Mouse (Mus musculus): ENCODE measurements at regions not wholly inside any gene's neighbourhood (a gene's known extent, or its start where the extent isn't known, plus 50 kb on each side); places are given as distances from the start of the nearest gene placed in this dataset.
A peak's percentile ranks its signal among the peaks of the same experiment; 100 is the strongest.
"Not testable (repeated sequence)": the region's sequence is repeated elsewhere in the genome, so short reads cannot be mapped to it uniquely, and the experiment has no call there.

DNA sequence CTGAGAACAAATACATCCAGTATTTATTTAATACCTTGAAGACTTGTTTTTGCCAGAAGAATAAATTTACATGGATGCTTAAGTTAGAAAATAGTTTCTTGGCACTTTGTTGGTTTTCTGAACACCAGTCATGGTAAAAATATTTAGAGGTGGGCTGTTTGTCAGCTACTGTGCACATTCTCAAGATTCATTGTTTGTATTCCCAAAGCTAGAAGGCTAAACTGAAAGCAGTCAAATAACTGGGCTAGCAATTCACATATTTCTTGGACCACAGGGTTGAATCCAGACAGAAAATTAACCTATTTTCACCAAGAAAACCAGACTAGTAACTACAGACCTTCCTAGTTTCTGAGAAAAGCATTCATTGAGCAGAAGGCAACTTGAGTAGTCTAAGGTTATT, 488.1 kb upstream of the Klf6 start:
- no peak for ATAC-seq

DNA sequence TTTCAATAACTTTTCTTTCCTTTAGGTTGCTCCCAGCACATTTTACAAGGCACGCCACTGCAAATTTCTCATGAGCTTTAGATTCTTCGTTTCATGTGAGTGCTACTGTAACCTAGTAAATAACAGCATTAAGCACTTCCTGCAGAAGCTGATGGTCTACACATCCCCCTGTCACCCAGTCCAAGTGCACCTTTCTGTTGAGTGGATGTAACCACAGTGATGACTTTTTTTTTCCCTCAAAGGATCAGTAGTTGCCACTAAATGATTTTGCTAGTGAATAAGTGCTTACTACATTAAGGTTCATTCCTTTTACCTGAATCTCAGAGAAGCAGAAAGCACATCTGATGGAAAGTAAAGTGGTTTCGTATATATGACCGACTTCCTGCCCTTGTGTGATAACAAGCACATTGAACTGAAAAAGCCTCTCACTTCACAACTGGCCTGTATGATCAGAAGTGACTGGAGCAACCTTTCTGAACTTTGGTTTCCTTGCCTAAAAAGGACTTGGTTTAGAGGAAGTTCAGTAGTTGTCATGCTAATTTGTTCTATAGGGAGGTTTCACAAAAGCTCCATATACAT, 453.0 kb upstream of the Klf6 start:
- peak; percentile 93 for ATAC-seq

DNA sequence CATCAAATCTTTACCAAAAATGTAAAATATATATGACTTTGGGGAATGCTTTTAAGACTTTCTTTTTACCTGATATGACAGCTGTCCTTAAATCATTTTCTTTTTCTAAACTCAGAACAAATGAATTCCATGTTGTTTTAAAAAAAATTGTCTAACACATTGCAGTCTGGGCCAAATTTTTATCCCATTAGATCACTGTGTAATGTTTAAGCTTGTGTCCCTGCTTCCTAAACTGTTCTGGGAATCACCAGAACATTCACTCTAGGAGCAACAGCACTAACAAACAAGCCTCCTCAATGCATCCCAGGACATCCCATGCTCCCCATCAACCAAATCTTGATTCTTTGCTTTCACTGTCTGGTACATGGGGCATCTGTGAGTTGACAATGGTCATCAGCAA, 449.2 kb upstream of the Klf6 start:
- no peak for ATAC-seq

- not testable (repeated sequence) for ATAC-seq
These were observed 448.3 kb upstream of the Klf6 start for GRCm38 (mm10) chr13:5413009-5413408.

- ATAC-seq, result no peak
These were observed 437.2 kb upstream of the Klf6 start for GRCm38 (mm10) chr13:5424110-5424509.

GRCm38 (mm10) chr13:5425491-5426232, 435.6 kb upstream of the Klf6 start:
- ATAC-seq, result no peak

DNA sequence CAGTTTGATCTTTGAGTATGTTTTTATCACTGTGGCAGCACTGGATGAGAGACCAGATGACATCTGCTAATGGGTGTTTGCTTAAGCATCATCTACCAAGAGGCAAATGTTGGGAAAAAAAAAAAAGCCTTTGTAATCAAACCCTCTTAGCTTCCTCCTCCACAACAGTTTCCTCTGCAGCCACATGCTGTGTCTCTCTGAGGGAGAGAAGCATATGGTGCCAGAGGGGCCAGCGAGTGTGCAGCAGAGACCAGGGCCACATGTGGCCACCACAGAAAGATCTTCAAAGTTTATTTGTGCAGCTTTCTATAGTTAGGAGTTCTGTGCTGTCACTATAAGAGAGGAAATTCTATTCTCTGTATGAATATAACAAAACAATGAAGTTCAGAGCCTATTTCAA, 427.6 kb upstream of the Klf6 start:
- no peak for ATAC-seq

DNA sequence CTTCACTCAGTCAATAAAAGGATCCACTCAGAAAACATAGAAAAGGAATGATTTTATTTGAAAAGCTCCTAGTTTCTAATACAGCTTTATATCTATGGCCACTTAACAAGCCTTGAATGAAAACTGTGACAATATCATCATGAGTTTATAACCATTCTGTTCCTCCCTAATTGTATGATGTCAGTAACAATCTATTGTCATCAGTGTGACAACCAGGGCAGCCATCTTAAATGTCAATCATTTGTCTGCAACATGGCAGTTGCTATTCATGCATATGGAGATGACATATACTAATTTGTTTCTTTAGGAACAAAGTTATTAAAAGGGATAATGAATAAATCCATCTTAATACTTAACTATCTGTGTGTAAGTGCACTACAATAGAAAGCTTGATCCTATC, 426.2 kb upstream of the Klf6 start:
- ATAC-seq, result no peak

GRCm38 (mm10) chr13:5436191-5436590, 425.1 kb upstream of the Klf6 start:
- no peak for ATAC-seq

DNA sequence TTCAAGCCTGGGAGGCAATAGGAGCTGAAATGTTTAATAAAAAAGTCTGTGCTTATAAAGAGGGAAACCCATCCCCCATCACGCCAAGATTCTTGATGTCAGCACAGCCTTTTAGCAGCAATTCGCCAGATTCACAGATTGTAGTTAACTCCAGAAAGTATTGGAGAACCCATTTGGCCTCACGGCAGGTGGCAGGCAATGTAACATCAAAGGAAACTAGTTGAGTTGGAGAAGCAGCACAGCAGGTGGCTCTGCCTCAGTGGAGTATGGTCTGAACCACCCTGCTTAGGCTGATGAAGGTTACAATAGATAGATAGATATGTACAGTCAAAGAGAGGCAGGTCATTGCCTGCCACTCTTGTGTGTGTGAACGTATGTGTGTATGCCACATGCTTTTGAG, 420.8 kb upstream of the Klf6 start:
- ATAC-seq, result no peak

GRCm38 (mm10) chr13:5444759-5445478, 416.4 kb upstream of the Klf6 start:
- no peak for ATAC-seq

GRCm38 (mm10) chr13:5448601-5449000, 412.7 kb upstream of the Klf6 start:
- no peak for ATAC-seq

GRCm38 (mm10) chr13:5480779-5481178, 380.5 kb upstream of the Klf6 start:
- no peak for ATAC-seq

DNA sequence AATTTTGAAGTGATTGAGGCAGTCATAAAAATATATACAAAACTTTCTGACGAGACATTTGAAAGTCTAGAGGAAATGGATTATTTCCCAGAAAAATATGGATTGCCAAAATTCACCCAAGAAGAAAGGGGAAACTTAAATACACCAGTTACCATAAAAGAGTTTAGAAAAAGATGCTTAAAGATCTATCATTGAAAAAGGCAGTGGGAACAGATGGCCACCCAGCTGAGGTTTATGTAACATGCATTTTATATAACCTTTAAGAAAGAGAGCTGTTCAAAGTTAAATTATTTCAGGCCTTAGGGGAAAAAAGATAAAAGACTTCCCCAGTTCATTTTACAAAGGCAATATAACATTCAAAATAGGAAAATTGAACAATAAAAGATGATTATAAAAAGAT, 369.0 kb upstream of the Klf6 start:
- ATAC-seq, result no peak

- no peak for ATAC-seq
These were observed 363.7 kb upstream of the Klf6 start for GRCm38 (mm10) chr13:5497535-5497934.

DNA sequence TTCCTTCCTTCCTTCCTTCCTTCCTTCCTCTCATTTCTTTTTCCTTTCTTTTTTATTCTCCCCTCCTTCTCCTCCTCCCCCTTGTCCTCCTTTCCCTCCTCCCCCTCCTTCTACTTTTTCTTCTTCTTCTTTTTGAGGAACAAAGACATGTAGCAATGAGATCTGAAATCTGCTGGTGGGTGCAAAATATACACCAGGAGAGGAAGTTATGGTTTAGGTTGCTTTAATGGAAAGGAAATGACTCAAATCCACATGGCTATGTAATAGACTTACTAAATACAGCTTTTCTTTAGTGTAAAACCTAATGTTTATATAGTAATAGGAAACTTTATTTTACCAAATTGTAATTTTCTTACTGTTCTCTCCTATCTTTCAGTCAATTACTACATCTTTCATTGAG, 349.5 kb upstream of the Klf6 start:
- ATAC-seq, result no peak

DNA sequence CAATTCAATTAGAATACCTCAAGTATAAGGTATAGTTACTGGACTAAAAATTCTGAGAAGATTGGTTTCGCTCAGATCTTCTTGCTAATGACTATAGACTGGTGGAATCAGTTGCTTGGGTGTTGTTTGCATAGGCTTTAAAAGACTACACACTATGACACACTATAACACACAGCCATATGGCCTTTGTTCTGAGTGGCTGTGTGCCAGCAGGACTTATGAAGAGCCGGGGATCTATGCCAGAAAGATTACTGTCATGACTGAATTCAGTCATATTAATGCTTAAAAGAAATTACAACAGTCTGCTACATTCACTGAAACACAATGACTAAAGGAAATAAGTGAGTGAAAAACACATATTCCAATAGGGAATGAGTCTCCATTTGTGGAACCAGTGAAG, 345.7 kb upstream of the Klf6 start:
- no peak for ATAC-seq

DNA sequence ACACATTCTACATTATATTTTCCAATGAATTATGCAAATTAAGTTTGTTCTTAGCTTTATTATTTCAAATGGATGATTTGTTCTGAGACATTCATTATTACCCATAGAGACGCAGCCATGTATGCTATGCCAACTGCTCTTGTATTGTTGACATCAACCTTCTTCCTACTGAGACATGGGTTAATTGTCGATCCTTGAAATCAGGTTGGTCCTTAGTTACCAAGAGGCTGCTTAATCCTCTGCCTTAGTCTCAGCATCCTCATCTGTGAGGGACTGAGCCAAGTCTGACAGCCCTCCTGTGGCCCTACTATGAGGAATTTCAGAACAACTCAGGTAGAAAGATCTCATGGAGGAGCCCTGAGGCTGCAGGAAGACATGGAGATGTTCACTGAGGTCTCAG, 345.2 kb upstream of the Klf6 start:
- ATAC-seq, result no peak

- no peak for ATAC-seq
These were observed 342.1 kb upstream of the Klf6 start for GRCm38 (mm10) chr13:5519181-5519580.

GRCm38 (mm10) chr13:5519600-5519999, 341.7 kb upstream of the Klf6 start:
- ATAC-seq, result no peak

- no peak for ATAC-seq
These were observed 333.9 kb upstream of the Klf6 start for GRCm38 (mm10) chr13:5527400-5527799.

GRCm38 (mm10) chr13:5540321-5540720, 321.0 kb upstream of the Klf6 start:
- ATAC-seq, result no peak

- ATAC-seq, result no peak
These were observed 315.8 kb upstream of the Klf6 start for GRCm38 (mm10) chr13:5545521-5545920.

GRCm38 (mm10) chr13:5546011-5546410, 315.3 kb upstream of the Klf6 start:
- ATAC-seq, result no peak

Data from inflammation-experienced regulatory T-cells, adult 6 months (primary cell).